Mouse (Mus musculus) spleen, postnatal 36 days (tissue): ENCODE results near the gene Olfr1192-ps1.
"Not testable (repeated sequence)": the region's sequence is repeated elsewhere in the genome, so short reads cannot be mapped to it uniquely, and the experiment has no call there.

ENCODE experiments used
- DNase-seq, 2 experiments: peaks; one replicate each; pipeline ENCODE4 v3.0.0; 2022; ENCODE audit warnings: low spot score in 2 of 2, mixed read lengths in 1 of 2

The Olfr1192-ps1 gene

GRCm38 (mm10) chr2:88648209-88648608 lies at the start of gene Olfr1192-ps1:
Gene Olfr1192-ps1 (plus strand): TSS chr2:88648509.
- no peak for DNase-seq

- DNase-seq = not testable (repeated sequence)
Observed at GRCm38 (mm10) chr2:88640242-88640641, 8.1 kb upstream of the Olfr1192-ps1 start, which contains the start of gene Olfr1191-ps1. Gene Olfr1191-ps1 (plus strand): TSS chr2:88640542.

- not testable (repeated sequence) for DNase-seq
Observed at GRCm38 (mm10) chr2:88675328-88675727, 27.0 kb downstream of the Olfr1192-ps1 start, which contains the start of gene Olfr1193. Gene Olfr1193 (plus strand): TSS chr2:88675628.

- DNase-seq = no peak
Observed at GRCm38 (mm10) chr2:88689087-88689486, 40.8 kb downstream of the Olfr1192-ps1 start, which contains the start of gene Olfr1195. Gene Olfr1195 (minus strand): TSS chr2:88689187.

- DNase-seq = no peak
Observed at GRCm38 (mm10) chr2:88704497-88704896, 56.2 kb downstream of the Olfr1192-ps1 start, which contains the start of gene Olfr1196. Gene Olfr1196 (minus strand): TSS chr2:88704597.
